In genomic region chr7:76546456-76546855, GRCm38 (mm10) we compare ENCODE assay signal across 16 mouse cellular contexts.
DNase-seq lines count a peak whose midpoint lies in the region; ATAC-seq and TF ChIP-seq lines count a peak whose summit lies in the region.
"Had no signal": no experiment of that assay in that cellular context is flagged by ENCODE, and none has a peak within 500 bp of the region (broad histone marks: within the 10 kb centered on the region; RNA-seq: fewer than 3 reads in every experiment).

No protein-coding gene starts in this region.

- ATAC-seq in hindbrain, postnatal 0 days = no peak
- no peak for ATAC-seq in hindbrain, embryonic 16.5 days
- ATAC-seq: activated CD4-positive, CD25-positive, alpha-beta regulatory T cell, adult 4 months; intestine, embryonic 15.5 days had no signal

- H3K27ac ChIP-seq in hindbrain, postnatal 0 days = no peak overlapping the region
- H3K27ac ChIP-seq in hindbrain, embryonic 16.5 days (ENCODE audit: low read depth, low read length) = no peak overlapping the region
- H3K27ac ChIP-seq: heart, adult 2 months; intestine, embryonic 15.5 days; limb, embryonic 15.5 days; lung, embryonic 15.5 days had no signal

- no peak for TF ChIP-seq POLR2A in brain, embryonic 14.5 days (IDR thresholded peaks at IDR 0.05; ENCODE audit: borderline replicate concordance, extremely low read depth, insufficient read depth, insufficient read length, poor library complexity, severe bottlenecking)

- no peaks in the 10 kb centered on the region for H3K9me3 ChIP-seq in hindbrain, postnatal 0 days (ENCODE audit: low read length)
- no peaks in the 10 kb centered on the region for H3K9me3 ChIP-seq in hindbrain, embryonic 16.5 days (ENCODE audit: control insufficient read depth, low read length)
- H3K9me3 ChIP-seq: intestine, embryonic 15.5 days; limb, embryonic 15.5 days; lung, embryonic 15.5 days had no signal

- H3K4me2 ChIP-seq in hindbrain, postnatal 0 days (ENCODE audit: low read depth, low read length) = no peak overlapping the region
- no peak overlapping the region for H3K4me2 ChIP-seq in hindbrain, embryonic 16.5 days (ENCODE audit: low read length)
- H3K4me2 ChIP-seq: intestine, embryonic 15.5 days; limb, embryonic 15.5 days; lung, embryonic 15.5 days had no signal

- H3K36me3 ChIP-seq in hindbrain, postnatal 0 days (ENCODE audit: insufficient read depth, low read length) = no peaks in the 10 kb centered on the region
- H3K36me3 ChIP-seq in hindbrain, embryonic 16.5 days (ENCODE audit: control insufficient read depth, insufficient read depth, low read length) = no peaks in the 10 kb centered on the region
- H3K36me3 ChIP-seq: intestine, embryonic 15.5 days; limb, embryonic 15.5 days; lung, embryonic 15.5 days had no signal

- DNase-seq in hindbrain, postnatal 0 days (ENCODE audit: low spot score) = peak; percentile 35
- peak; percentile 12 to 19 for DNase-seq in adrenal gland, adult 18-20 months (ENCODE audit: low spot score in 2 of 2)
- DNase-seq in brain, embryonic 14.5 days (ENCODE audit: low read depth) = peak; percentile 82
- DNase-seq in kidney, postnatal 10 days = peak; percentile 14
- DNase-seq in right cerebral cortex, postnatal 10 days (ENCODE audit: low spot score in 2 of 2) = no peak
- no peak for DNase-seq in right cerebral cortex, adult 2 months (ENCODE audit: low spot score in 2 of 2)
- DNase-seq in urinary bladder, postnatal 14 days (ENCODE audit: low spot score) = no peak
- DNase-seq: cerebellum, postnatal 14 days; heart, adult 2 months; heart, postnatal 14 days; thymus, postnatal 4 days had no signal

- H3K4me3 ChIP-seq in hindbrain, postnatal 0 days (ENCODE audit: low read length) = no peak overlapping the region
- no peak overlapping the region for H3K4me3 ChIP-seq in hindbrain, embryonic 16.5 days (ENCODE audit: low read length)
- H3K4me3 ChIP-seq: heart, adult 2 months; intestine, embryonic 15.5 days; limb, embryonic 15.5 days; lung, embryonic 15.5 days had no signal

- no peaks in the 10 kb centered on the region for H3K4me1 ChIP-seq in hindbrain, postnatal 0 days (ENCODE audit: insufficient read depth, low read length)
- H3K4me1 ChIP-seq in hindbrain, embryonic 16.5 days (ENCODE audit: control insufficient read depth, insufficient read depth, low read depth, low read length) = no peaks in the 10 kb centered on the region
- H3K4me1 ChIP-seq: intestine, embryonic 15.5 days; limb, embryonic 15.5 days; lung, embryonic 15.5 days had no signal

- H3K9ac ChIP-seq in hindbrain, postnatal 0 days (replicated peaks; ENCODE audit: low read length) = no peak overlapping the region
- H3K9ac ChIP-seq in hindbrain, embryonic 16.5 days (ENCODE audit: low read depth, low read length) = no peak overlapping the region
- H3K9ac ChIP-seq: intestine, embryonic 15.5 days; limb, embryonic 15.5 days; lung, embryonic 15.5 days had no signal

- WGBS in hindbrain, postnatal 0 days = 54% methylated on average over 2 of the region's 2 CpGs
- WGBS in hindbrain, embryonic 16.5 days = 48% methylated on average over 2 of the region's 2 CpGs

- TF ChIP-seq CTCF in hindbrain, postnatal 0 days (IDR thresholded peaks at IDR 0.05; ENCODE audit: low read depth) = no peak
- TF ChIP-seq CTCF in brain, embryonic 14.5 days (IDR thresholded peaks at IDR 0.05; ENCODE audit: borderline replicate concordance, extremely low read depth, insufficient read depth, insufficient read length) = no peak

- no peaks in the 10 kb centered on the region for H3K27me3 ChIP-seq in hindbrain, postnatal 0 days (ENCODE audit: insufficient read depth, low read length)
- H3K27me3 ChIP-seq in hindbrain, embryonic 16.5 days (replicated peaks; ENCODE audit: control insufficient read depth, insufficient read depth, low read length) = no peaks in the 10 kb centered on the region
- H3K27me3 ChIP-seq: intestine, embryonic 15.5 days; lung, embryonic 15.5 days had no signal

Comparison
In these comparisons a context has a peak if more than half of its experiments do, and no peak if none do; other contexts are left out.
1. DNase-seq: peak in hindbrain, postnatal 0 days (single experiment), adrenal gland, adult 18-20 months (2 of 2), brain, embryonic 14.5 days (single experiment) and kidney, postnatal 10 days (single experiment); none in right cerebral cortex, postnatal 10 days (0 of 2), right cerebral cortex, adult 2 months (0 of 2) and urinary bladder, postnatal 14 days (single experiment).